Mouse (Mus musculus) intestine, embryonic 14.5 days (tissue): ENCODE data around the gene Gm33815. TPM values are rescaled to one million over a fixed set of nuclear protein-coding genes. Genes with fewer than 3 reads are reported as not detected.
"Not testable (repeated sequence)": the region's sequence is repeated elsewhere in the genome, so short reads cannot be mapped to it uniquely, and the experiment has no call there.

Experiments
- ATAC-seq: fragments of 200-750 bp; cut with Nextera tagmentation; replicated peaks from 2 replicates; pipeline ENCODE4 v1.8.0; 2017; ENCODE audit warnings: low read depth, moderate number of reproducible peaks, moderate TSS enrichment, moderate library complexity; ENCODE audit not compliant: low FRiP score, low TSS enrichment
- DNase-seq: peaks from one replicate; pipeline ENCODE4 v3.0.0-alpha.2; 2018; ENCODE audit warnings: low spot score
- H3K27ac ChIP-seq: fragments of 300-500 bp; sonication (generic); 2 replicates; pipeline ENCODE4 v1.5.1; 2014; ENCODE audit warnings: low read depth, mild to moderate bottlenecking, control low read depth
- H3K27me3 ChIP-seq: fragments of 300-500 bp; sonication (generic); replicated peaks from 2 replicates; pipeline ENCODE4 v1.6.1; 2014; ENCODE audit warnings: low read length, control low read depth; ENCODE audit not compliant: control insufficient read depth, insufficient read depth
- H3K36me3 ChIP-seq: fragments of 300-500 bp; sonication (generic); 2 replicates; pipeline ENCODE4 v1.6.1; 2014; ENCODE audit warnings: low read length, control low read depth; ENCODE audit not compliant: control insufficient read depth, insufficient read depth
- H3K4me1 ChIP-seq: fragments of 300-500 bp; sonication (generic); replicated peaks from 2 replicates; pipeline ENCODE4 v1.6.1; 2014; ENCODE audit warnings: low read length, control low read depth, mixed read lengths; ENCODE audit not compliant: control insufficient read depth, insufficient read depth
- H3K4me2 ChIP-seq: fragments of 300-500 bp; sonication (generic); 2 replicates; pipeline ENCODE4 v1.6.1; 2014; ENCODE audit warnings: low read length
- H3K4me3 ChIP-seq: fragments of 300-500 bp; sonication (generic); 2 replicates; pipeline ENCODE4 v1.5.1; 2014; ENCODE audit warnings: low read depth, low read length, control low read depth, mixed read lengths
- H3K9ac ChIP-seq: fragments of 300-500 bp; sonication (generic); 2 replicates; pipeline ENCODE4 v1.6.1; 2014; ENCODE audit warnings: mild to moderate bottlenecking, low read length
- H3K9me3 ChIP-seq: fragments of 300-500 bp; sonication (generic); 2 replicates; pipeline ENCODE4 v1.6.1; 2016; ENCODE audit warnings: low read length, control low read depth; ENCODE audit not compliant: control insufficient read depth
- WGBS: fragments of 180-500 bp; shearing (Covaris S2); extraction: QIAGEN DNeasy Blood & Tissue Kit; methylation state at CpG from one replicate; pipeline ENCODE4 v1.1.7; 2014; 5-methylcytosine and 5-hydroxymethylcytosine counted together
- polyA plus RNA-seq: library from polyadenylated mRNA; unstranded; fragments of >200 nt; fragmentation: Nextera tagmentation; extraction: Ambion mirVana; gene quantifications from 2 replicates; pipeline ENCODE4 v1.2.1, GENCODE M21; 2014

The Gm33815 gene
- not detected in 2 replicates for polyA plus RNA-seq

DNA sequence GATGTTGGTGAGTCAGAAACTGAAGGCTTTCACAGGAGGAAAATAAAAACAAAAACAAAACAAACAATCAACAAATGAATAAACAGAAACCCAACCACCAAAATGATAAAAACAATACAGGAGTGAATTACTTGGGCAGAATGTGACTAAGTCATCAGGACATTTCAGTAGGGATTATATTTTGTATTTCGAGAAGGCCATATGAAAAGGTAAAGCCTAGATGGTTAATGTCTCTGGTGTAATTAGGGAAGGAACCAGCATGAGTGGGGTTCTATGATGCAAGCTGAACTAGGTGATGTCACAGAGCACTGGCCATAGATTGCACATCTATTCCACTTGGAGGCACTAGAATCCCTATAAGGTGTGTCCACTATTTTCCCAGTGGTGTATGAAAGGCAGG, at the start of gene Gm33815:
Gene Gm33815, plus strand, starts transcription at position 301 of the 400 bp plus-strand sequence.
- H3K27ac ChIP-seq, H3K4me2 ChIP-seq, H3K9ac ChIP-seq, H3K9me3 ChIP-seq, H3K4me1 ChIP-seq, ATAC-seq, DNase-seq, H3K27me3 ChIP-seq, H3K4me3 ChIP-seq, H3K36me3 ChIP-seq: not testable (repeated sequence)
- WGBS = no CpG with 5 or more reads among the region's 1 CpGs
